Mouse (Mus musculus) T-helper 1 cell (primary cell): Measurements from ENCODE around the gene Cspg5.

Source experiments
- in situ Hi-C: fragments of 300-600 bp; cut with MboI, MseI; formaldehyde crosslinking; loops from one replicate; pipeline ENCODE4 v1.15.1; 2025; ENCODE audit warnings: high pct_unique_total_duplicates

The Cspg5 gene

DNA sequence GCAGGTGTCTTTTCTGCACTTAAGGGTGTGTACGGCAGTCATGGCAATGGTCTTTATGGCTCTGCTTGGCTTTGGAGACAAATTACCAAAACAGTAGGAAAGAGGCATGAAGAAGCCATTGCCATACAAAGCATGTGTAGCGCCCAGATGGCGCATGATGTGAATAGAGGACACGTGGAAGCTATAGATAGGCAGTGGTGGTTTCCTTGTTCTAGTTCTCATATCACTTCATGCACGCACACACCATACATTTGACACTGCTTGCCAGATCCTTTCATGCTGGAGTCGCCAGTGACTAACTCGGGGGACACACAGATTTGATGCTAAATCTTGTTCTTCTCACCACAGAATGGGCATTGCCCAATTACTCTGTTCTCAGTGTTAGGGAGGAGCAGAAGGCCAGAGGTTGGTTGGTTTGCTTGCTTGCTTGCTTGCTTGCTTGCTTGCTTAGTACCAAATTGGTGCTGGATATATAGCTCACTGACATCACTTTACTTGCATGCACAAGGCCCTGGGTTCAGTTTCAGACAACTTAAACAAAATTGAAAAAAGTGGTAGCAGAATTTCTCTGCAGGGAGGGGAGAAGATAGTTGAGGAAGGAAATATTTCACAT lies at the start of gene Cspg5:
Gene Cspg5, plus strand, starts transcription at position 563 of the 613 bp plus-strand sequence.
- in situ Hi-C loops = loop anchor here (10.0 kb wide), 2 partner anchors 1259 to 1419 kb away; partner anchors contain the start of genes Celsr3 and Ucn2

DNA sequence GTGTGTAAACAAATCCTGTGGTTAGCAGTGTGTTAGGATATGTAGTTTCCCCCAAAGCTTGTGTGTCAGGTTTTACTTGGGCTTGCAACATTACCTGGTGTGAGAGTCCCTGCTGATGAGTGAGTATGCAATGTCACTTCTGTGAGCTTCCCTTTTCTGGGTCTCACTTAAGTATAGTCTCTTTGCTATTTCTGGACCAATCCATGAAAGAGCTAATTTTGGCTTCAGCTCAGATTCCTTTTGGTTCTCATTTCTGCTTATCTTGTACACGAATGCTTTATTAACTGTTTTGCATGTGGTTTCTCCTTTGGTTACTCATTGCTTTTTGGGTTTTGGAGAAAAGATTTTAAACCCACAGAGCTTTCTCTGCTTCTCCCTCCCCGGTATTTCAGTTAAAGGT lies 43.7 kb upstream of the Cspg5 start:
- in situ Hi-C loops = no loop called here

DNA sequence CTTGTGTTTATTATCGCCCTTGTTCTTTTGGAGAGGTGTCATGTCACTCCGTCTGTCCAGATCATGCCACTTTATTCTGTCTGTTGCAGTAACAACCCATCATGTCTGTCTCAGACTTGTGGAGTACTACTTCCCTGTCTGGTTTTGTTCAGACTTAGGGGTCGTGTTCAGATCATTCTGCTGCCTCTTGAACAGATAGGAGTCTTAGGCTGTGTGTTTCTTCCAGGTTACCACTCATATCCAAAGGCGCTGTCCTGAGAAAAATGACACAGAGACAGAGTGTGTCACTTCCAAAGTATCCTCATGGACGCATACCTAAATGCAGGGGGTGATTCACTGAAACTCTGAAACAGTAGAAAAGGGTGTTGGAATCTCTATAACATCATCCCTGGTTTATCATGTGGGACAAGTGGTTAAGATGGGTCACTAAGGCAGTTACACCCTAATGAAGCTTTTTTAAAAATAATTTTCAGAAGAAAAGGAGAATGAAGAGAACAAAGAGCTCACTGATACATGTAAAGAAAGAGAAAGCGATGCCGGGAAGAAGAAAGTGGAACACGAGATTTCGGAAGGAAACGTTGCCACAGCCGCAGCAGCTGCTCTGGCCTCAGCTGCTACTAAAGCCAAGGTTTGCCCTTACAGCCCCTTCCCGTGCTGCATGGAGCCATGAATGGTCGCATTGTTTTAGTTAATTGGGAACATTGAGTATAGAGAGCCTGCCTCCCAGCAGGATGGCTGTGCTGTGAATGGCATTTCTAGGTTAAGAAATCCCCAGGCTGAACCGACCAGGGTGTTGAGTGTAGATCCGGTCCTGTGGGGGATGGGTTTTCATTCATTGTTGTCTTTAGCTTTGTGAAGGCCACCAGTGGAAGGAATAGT lies 37.8 kb upstream of the Cspg5 start:
- in situ Hi-C loops = no loop called here

DNA sequence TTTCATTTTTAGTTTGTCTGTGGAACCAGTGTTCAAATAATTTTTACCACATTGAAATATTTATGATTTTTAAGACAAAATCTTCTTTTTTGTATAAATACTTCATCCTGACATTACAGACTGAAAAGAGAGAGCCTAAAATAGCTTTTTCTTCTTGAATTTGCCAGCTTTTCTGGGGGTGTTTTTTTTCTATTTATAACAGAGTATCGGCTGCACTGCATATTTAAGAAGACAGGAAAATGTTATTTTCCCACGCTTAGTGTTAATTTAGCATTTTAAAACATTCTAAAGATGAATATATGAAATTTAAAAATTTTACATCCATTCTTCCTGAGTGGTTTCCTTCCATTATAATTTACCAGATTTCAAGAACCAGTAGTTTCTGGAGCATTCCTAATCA lies 37.1 kb upstream of the Cspg5 start:
- in situ Hi-C loops = no loop called here

DNA sequence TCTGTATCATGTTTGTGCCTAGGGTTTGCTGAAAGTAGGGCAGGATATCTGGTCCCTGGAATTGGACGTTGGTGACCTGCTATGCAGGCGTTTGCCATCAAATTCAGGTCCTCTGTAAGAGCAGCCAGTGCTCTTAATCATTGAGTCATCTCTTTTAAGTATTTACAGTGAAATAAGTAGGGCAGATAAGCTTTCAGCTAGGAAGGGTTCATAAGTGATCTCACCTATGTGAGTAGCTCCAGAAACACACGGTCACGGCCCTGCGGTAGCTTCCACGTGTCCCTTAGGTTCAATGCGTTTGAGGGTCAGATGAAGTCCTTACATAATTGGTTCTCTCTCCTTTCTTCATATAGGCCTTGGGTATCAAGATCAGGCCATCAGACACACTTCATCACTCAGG lies 35.3 kb upstream of the Cspg5 start:
- in situ Hi-C loops = no loop called here

DNA sequence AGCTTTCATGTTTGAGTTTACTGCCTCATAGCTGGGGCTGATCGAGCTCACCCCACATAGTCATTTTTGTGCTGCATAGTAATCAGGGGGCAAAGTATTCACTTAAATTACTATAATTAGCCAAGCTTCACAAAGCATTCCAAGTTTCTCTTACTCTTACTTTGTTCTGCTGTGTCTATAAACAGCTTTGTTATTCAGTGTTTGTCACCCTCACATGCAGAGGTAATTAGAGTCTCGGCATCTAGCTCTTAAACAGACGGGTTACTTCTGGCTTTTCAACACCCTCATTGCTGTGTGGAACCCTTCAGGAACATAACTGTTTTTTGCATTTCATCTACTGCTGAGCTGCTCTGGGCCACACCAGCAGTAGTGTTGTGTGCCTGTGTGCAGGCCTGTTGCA lies 34.6 kb upstream of the Cspg5 start:
- in situ Hi-C loops = no loop called here

DNA sequence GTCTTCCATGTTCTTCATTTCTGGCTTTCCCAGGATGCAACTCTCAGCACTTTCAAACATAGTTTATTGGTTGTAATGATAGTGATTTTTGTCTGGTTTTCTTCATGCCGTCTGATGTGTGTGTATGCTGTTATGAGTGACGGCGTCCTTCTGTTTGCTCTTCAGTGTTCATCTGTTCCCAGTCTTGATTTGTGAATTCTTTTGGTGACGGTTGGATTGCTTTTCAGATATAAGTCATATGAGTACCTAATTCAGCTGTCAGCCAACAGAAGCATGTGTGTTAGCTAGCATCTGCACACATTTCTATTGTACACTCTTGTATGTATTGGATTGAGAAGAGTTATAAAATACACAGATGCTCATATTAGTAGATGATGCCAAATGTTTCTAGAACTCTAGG lies 19.3 kb upstream of the Cspg5 start:
- in situ Hi-C loops = no loop called here

DNA sequence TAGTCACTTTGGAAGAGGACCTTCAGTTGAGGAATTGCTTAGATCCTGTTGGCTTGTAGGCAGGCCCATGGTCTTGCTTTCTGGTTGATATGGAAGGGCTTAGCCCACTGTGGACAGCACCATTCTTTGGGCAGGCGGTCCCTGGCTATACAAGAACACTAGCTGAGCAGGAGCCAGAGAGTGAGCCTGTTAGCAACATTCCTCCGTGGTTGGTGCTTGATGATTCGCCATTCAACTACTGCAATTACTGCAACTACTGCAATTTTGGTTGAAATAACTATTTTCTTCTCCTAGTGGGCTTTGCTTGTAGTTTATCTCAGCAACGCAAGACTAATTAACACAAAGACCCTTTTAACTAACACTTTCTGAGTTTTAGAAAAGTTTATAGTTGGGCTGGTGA lies 17.4 kb upstream of the Cspg5 start:
- in situ Hi-C loops = no loop called here

DNA sequence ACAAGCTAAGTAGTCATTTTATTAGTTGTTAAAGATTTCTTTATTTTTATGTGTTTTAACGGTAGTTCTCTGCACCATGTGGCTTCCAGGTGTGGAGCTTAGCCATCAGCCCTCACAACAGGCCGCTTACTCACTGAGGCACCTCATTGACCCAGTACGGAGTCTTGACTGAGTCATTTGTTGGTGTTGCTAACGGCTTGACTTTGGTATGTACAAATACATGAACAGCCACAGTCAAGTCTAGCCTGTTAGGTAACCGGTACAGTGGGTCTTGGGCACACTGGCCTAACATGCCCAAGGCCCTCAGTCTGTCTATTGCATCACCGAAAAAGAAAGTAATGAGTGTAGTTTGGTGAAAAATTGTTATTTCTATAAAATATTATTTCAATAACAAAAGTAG lies 14.9 kb upstream of the Cspg5 start:
- in situ Hi-C loops = no loop called here

DNA sequence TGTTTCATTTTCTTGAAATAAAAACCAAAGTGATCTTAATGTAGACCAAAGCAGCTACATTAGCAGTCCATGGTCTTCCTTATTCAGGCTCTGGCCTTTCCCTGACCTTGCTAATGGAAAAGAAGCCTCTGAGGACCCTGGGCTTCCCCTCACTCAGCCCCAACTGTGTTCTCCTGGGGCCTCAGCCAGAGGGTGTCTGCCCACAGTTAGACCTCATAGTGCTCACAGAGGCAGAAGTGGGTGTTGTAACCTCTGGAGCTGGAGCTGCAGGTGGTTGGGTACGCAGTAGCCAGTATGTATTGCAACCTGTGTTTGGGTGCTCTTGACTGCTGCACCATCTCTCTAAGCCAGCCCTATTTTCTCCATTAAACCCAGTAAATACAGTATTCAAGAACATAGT lies 14.5 kb upstream of the Cspg5 start:
- in situ Hi-C loops = no loop called here

DNA sequence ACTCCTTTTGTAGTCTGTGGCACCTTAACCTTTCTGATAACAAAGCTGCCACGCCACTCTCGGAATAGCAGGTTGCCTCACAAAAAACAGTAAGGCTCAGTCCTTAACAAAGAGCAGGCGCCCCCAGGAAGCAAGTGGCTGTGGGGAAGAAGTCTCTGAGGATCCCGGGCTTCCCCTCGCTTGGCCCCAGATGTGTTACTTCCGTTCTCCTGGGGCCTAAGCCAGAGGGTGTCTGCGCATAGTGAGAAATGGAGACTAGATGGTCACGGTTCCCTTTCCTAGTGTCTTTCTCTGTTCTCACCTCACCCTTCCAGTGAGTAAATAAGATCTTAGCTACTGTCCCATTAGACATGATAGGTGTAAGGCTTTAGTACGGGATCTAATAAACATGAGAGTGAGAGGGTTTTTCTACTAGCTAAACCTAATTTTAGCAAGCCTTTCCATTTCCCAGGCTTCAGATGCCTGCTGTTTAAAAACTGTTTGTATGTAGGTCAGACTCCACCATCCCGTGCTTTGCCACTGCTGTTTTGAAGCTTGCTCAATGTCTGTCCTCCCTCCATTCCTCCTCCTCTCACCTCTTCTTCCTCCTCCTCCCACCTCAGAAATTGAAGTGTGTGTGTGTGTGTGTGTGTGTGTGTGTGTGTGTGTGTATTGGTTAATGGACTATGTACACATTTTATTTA lies 13.9 kb upstream of the Cspg5 start:
- in situ Hi-C loops = no loop called here

DNA sequence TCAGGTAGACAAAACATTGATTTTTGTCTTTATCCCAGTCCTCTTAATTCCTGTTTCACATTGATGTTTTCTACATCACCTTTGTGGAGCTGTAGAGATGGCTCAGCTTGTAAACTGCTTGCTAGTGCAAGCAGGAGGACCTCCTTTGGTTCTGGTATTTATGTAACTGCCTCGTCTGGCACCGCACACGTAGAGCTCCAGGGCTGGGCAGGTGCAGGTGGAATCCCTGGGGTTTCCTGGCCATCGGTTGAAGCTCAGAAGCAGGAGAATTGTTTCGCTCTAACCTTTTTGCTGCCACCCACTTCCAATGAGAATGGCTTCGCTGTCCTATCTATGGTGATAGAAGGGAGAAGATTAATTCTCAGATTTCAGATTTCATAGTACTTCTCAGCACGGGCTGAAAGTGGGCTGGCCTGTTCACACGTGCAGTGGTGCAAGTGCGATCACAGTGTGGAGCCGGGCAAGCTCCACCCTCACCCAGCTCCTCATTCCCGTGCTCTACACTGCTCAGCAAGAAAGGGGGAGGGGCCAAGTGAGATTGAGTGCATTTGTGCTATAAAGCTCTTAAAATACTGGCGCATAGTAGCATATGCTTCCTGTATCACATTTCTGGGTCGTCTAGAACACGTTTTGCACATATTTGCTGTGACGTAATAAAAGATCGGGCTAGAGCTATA lies 13.1 kb upstream of the Cspg5 start:
- in situ Hi-C loops = no loop called here

DNA sequence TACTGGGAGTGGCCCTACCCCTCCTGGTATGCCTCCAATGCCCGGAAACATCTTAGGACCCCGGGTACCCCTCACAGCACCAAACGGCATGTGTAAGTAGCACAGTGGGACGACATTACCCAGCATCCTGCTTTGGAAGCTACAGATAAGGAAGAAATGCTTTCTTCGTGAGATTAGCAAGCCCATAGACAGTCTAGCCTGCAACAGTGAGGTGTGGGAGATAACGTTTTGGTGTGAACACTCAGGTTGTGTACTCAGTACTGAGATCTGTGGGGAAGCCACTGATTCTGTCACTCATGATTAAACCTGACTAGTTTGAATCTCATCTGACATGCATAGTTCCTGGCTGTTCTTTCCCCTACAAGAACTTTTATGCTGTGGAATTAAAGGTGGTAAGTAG lies 8.6 kb upstream of the Cspg5 start:
- in situ Hi-C loops = no loop called here

DNA sequence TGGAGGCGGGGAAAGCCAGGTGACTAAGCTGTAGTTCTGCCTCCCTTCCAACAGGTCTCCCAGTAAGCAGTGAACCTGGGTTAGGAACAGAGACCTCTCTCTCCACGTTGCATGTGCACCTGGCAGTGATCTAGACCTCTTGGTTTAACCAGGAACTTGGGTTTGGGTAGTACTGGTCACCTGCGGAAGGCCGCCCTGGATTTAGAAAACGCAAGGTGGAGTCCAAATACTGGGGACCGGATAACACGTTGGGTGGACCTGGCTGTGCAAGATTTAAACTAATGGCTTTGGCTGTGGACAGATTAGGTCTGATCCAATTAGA lies 945 bp downstream of the Cspg5 start:
- in situ Hi-C loops = loop anchor here (10.0 kb wide), 2 partner anchors 1260 to 1420 kb away; partner anchors contain the start of genes Celsr3 and Ucn2

DNA sequence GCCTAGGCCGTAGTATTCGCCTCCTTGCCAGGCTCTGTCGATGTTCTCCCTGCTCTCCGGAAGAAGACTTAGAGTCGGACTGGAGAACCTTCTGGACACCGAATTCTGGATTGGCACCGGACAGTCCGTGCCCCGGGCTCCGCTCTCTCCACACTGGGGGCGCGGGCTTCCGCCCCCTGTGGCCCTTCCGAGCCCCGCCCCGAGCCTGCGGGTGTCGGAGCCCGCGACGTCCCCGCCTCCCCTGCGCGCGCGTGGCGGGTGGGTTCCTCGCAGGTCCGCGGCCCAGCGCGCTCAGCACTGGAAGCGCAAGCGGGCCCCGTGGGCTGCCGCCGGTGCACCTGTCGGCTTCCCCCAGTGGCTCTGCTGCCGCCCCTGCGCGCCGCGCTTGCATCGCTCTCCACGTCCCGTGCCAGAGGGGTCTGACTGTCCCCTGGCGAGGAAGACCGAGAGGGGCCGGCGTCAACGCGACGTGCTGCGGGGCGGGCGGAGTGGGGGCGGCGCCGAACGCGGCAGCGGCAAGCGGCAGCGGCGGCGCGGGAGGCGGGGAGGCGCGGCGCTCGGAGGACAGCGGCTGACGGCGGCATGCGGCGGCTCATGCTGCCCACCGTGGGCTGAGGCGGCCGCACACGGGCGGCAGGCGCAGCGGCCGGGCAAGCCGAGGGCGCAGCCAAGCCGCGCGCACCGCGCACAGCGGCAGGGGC lies 1.5 kb downstream of the Cspg5 start:
- in situ Hi-C loops = loop anchor here (5.0 to 10.0 kb wide), 3 partner anchors 62 to 1420 kb away; partner anchors contain the start of genes Celsr3, Elp6 and Ucn2

DNA sequence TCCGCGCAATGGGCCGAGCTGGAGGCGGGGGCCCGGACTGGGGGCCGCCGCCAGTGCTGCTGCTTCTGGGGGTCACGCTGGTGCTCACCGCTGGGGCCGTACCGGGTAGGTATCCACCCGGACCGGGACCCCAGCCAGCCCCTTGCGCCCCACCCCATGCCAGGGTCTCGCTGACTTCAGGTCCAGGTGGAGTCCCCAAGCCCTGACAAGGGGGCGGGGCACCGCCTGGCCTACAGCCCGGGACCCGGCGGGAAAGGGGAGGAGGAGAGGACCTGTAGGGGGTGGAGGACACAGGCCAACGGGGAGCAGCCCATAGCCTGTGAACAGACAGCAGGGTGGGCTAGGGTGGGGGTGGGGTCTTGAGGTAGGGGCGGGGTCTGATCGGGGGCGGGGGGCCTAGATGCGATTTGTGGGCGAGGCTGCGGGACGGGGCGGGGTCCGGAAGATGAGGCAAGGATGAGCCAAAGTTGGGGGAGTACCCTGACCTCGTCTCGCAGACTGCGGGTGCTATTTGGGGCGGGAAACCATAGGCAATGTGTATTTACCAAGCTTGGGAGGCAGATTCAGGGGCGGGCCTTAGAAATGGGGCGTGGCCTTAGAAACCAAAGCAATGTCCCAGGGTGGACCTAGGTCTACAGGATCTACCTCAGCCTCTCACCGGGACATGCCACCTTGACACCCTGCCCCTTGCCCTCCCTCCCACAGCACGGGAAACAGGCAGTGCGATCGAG lies 2.2 kb downstream of the Cspg5 start:
- in situ Hi-C loops = loop anchor here (5.0 to 10.0 kb wide), 3 partner anchors 62 to 1421 kb away; partner anchors contain the start of genes Celsr3, Elp6 and Ucn2

DNA sequence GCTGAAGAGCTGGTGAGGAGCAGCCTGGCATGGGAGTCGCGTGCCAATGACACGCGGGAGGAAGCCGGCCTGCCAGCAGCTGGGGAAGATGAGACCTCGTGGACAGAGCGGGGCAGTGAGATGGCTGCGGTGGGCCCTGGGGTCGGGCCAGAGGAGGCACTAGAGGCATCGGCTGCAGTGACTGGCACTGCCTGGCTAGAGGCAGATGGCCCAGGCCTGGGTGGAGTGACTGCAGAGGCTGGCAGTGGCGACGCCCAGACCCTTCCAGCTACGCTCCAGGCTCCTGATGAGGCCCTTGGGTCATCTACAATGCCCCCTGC lies 2.7 kb downstream of the Cspg5 start:
- in situ Hi-C loops = loop anchor here (5.0 to 10.0 kb wide), 3 partner anchors 61 to 1421 kb away; partner anchors contain the start of genes Celsr3, Elp6 and Ucn2

DNA sequence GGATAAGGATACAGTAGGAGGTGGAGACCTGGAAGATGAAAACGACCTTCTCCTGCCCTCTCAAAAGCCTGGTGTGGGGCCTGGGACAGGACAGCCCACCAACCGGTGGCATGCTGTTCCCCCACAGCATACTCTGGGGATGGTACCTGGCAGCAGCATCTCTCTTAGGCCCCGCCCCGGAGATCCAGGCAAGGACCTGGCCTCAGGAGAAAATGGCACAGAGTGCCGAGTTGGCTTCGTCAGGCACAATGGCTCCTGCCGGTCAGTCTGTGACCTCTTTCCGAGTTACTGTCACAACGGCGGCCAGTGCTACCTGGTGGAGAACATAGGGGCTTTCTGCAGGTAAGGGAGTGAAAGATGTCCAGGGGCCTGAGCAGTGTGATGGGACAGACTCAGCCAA lies 3.5 kb downstream of the Cspg5 start:
- in situ Hi-C loops = loop anchor here (5.0 to 10.0 kb wide), 3 partner anchors 60 to 1422 kb away; partner anchors contain the start of genes Celsr3, Elp6 and Ucn2

DNA sequence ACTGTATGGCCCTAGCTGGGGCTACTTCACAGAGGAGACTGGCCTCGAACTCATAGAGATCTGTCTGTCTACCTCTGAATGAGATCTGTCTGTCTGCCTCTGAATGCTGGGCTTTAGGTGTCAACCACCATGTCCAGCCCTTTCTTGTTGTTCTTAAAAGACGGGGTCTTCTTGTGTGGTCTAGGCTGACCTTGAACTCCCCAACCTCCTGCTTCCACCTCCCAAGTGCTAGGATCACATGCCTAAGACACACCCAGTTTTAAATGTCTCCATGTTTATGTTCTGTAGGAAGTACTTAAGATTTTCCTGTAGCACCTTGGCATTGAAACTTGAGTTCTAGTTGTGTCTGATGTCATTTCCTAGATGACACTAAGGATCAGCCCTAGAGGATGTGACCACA lies 5.3 kb downstream of the Cspg5 start:
- in situ Hi-C loops = loop anchor here (5.0 to 10.0 kb wide), 3 partner anchors 58 to 1424 kb away; partner anchors contain the start of genes Celsr3, Elp6 and Ucn2

DNA sequence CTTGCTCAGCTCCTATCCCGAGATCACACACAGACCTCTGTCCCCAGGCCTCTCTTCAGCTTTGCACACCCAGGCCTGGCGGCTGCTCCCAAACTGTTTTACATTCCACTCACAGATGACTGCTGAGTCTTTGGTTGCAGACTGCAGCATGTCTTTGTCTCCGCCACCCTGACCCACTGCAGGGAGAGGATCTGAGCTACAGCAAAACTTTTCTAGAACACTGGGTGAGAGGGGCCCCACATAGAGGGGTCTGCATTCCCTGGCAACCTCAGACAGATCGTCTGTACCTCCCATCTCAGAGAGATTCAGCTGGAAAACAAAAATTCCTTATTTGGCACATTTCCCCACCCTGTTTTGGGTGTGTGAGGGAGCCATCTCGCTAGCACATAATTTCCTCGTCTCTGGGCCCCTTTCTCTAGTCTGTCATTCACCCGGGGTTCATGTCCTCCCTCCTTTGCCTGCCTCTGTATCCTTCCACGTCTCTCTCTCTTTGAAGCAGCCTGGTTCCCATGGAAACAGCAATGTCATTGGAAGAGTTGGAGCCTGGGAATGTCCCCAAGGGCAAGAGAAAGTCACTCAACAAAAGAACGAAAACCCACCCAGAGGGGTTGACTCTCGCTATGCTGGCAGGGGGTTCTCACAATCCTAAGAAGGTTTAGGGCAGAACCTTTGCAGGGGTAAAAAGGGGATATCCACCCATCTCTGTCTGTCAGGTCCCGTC lies 6.4 kb downstream of the Cspg5 start:
- in situ Hi-C loops = loop anchor here (5.0 to 10.0 kb wide), 3 partner anchors 57 to 1425 kb away; partner anchors contain the start of genes Celsr3, Elp6 and Ucn2
